Mouse (Mus musculus) left cerebral cortex, postnatal 4 days (tissue): ENCODE results near the gene Ccdc96. TPM values are rescaled to one million over a fixed set of nuclear protein-coding genes. Genes with fewer than 3 reads are reported as not detected.

Source experiments
- DNase-seq: peaks from one replicate; pipeline ENCODE4 v3.0.0-alpha.2; 2022
- intact Hi-C: fragments of 180-260 bp; cut with DNase I; formaldehyde crosslinking; loops from one replicate; pipeline ENCODE4 v1.15.1; 2025
- total RNA-seq, 2 experiments: library from RNA; stranded (reverse); gene quantifications; 2 replicates each; pipeline ENCODE4 v1.2.3; 2021

Gene Ccdc96
- total RNA-seq, 2 experiments from 2014 or later, result 1.5 TPM

- no peak for DNase-seq
- intact Hi-C loops, result loop anchor here (10.0 kb wide), 1 partner anchor 272 kb away; the partner anchor contains the start of gene Bloc1s4
These were observed 11.3 kb upstream of the Ccdc96 start for GRCm38 (mm10) chr5:36472876-36473655.

GRCm38 (mm10) chr5:36474283-36474682, 10.1 kb upstream of the Ccdc96 start:
- peak; percentile 74 for DNase-seq
- intact Hi-C loops, result loop anchor here (10.0 kb wide), 1 partner anchor 271 kb away; the partner anchor contains the start of gene Bloc1s4

- no peak for DNase-seq
- intact Hi-C loops, result loop anchor here (10.0 kb wide), 1 partner anchor 267 kb away; the partner anchor contains the start of gene Bloc1s4
These were observed 6.9 kb upstream of the Ccdc96 start for GRCm38 (mm10) chr5:36477486-36477885.

GRCm38 (mm10) chr5:36478540-36479420, 5.6 kb upstream of the Ccdc96 start:
- intact Hi-C loops, result loop anchor here (10.0 kb wide), 1 partner anchor 266 kb away; the partner anchor contains the start of gene Bloc1s4
- DNase-seq, result no peak

- DNase-seq, result no peak
- intact Hi-C loops, result loop anchor here (10.0 kb wide), 1 partner anchor 265 kb away; the partner anchor contains the start of gene Bloc1s4
These were observed 4.7 kb upstream of the Ccdc96 start for GRCm38 (mm10) chr5:36479735-36480134.

- intact Hi-C loops, result no loop called here
- DNase-seq, result no peak
These were observed 4.0 kb upstream of the Ccdc96 start for GRCm38 (mm10) chr5:36480398-36480797.

GRCm38 (mm10) chr5:36481114-36481513, 3.3 kb upstream of the Ccdc96 start:
- DNase-seq, result no peak
- intact Hi-C loops, result no loop called here

GRCm38 (mm10) chr5:36483203-36484101, 936 bp upstream of the Ccdc96 start:
- peak; percentile 51 for DNase-seq
- intact Hi-C loops, result no loop called here

GRCm38 (mm10) chr5:36485306-36485705, 918 bp downstream of the Ccdc96 start:
- no peak for DNase-seq
- intact Hi-C loops, result no loop called here

GRCm38 (mm10) chr5:36489225-36489624, 4.8 kb downstream of the Ccdc96 start:
- intact Hi-C loops, result no loop called here
- peak; percentile 40 for DNase-seq

GRCm38 (mm10) chr5:36493919-36494318, 9.5 kb downstream of the Ccdc96 start:
- intact Hi-C loops, result no loop called here
- DNase-seq, result no peak

GRCm38 (mm10) chr5:36494709-36495108, 10.3 kb downstream of the Ccdc96 start:
- intact Hi-C loops, result no loop called here
- DNase-seq, result no peak

GRCm38 (mm10) chr5:36505235-36505634, 20.8 kb downstream of the Ccdc96 start:
- intact Hi-C loops, result no loop called here
- DNase-seq, result no peak

- DNase-seq, result no peak
- intact Hi-C loops, result no loop called here
These were observed 21.3 kb downstream of the Ccdc96 start for GRCm38 (mm10) chr5:36505643-36506042.

- intact Hi-C loops, result no loop called here
- no peak for DNase-seq
These were observed 24.0 kb downstream of the Ccdc96 start for GRCm38 (mm10) chr5:36508351-36508750.

GRCm38 (mm10) chr5:36510956-36511355, 26.6 kb downstream of the Ccdc96 start:
- DNase-seq, result no peak
- intact Hi-C loops, result no loop called here

GRCm38 (mm10) chr5:36515126-36515525, 30.7 kb downstream of the Ccdc96 start:
- intact Hi-C loops, result no loop called here
- DNase-seq, result no peak

GRCm38 (mm10) chr5:36515558-36515957, 31.2 kb downstream of the Ccdc96 start:
- no peak for DNase-seq
- intact Hi-C loops, result no loop called here

GRCm38 (mm10) chr5:36517596-36517995, 33.2 kb downstream of the Ccdc96 start:
- intact Hi-C loops, result no loop called here
- DNase-seq, result no peak

- intact Hi-C loops, result no loop called here
- DNase-seq, result no peak
These were observed 35.4 kb downstream of the Ccdc96 start for GRCm38 (mm10) chr5:36519751-36520150.
